Mouse (Mus musculus) frontal cortex, postnatal 36 days (tissue): Measurements from ENCODE around the gene Slc17a8.
"Not testable (repeated sequence)": the region's sequence is repeated elsewhere in the genome, so short reads cannot be mapped to it uniquely, and the experiment has no call there.

Experiments
- DNase-seq, 2 experiments: peaks; one replicate each; pipeline ENCODE4 v3.0.0; 2022; ENCODE audit warnings: low spot score in 2 of 2

Slc17a8 gene

DNA sequence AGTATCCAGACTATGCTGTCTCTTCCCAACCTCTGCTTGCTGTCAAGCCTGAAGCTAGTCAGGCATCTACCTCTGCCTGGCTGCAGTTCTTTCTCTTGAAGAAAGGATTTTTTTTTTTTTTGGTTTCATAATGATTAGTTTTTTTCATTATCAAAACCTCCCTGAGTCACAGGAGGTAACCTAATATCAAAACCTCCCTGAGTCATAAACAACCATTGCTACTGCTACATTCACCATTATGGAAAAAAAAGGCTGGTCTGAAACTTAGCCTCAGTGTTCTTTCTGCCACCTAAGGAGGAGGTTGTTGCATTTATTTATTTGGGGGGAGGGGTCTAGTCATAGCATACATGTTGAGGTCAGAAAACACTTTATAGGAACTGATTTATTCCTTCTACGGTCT, 31.2 kb downstream of the Slc17a8 start:
- DNase-seq = no peak

DNA sequence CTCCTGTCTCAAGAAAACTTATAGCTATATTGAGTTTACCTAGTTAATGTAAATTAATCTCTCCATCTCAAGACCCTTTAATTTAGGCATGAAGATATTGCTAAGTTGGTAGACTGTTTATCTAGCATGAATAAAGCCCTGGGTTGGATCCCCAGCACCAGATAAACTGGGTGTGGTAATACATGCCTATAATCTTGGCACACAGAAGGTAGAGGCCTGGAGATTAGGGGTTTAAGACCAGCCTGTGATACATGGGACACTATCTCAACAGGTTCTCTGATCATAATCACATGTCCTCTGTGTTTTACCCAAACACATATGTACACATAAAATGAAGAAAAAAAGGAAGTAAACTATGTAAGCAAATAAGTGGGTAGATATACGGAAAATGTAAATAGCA, 32.3 kb downstream of the Slc17a8 start:
- no peak for DNase-seq

DNA sequence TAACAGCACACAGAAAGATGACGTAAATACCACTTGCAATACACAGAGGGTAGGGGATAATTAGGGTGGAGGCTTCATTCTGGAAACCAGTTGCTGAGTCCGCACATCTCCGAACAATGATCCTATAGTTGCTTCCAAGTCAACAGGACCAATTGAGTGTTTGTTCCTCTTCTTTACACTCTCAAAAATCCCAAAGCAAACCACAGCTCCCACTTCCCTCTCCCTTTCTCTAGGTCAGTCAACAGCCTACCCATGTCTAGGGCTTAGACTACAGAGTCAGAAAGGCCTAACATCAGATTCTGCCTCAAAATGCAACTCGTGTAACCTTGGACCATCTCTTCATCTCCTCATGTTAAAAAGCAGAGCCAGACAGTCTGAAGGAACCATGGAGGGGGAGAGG, 36.3 kb downstream of the Slc17a8 start:
- DNase-seq = no peak

DNA sequence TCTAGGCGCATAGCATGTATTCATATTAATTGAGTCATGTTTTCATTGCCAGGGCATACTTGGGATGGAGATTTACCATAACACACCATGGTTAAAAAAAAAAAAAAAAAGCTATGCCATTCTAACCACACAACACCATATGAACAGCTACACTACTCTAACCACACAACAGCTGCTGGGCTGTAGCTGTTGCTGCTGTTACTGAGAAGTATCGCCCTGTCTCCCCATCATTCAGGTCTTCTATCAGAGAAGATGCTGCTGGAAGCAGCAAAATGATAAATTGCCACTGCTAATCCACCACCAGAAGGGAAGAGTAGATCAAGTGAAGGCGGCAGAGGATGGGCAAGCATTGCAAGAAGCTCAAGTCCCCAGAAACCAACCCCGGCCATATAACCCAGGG, 42.3 kb downstream of the Slc17a8 start:
- DNase-seq = no peak

DNA sequence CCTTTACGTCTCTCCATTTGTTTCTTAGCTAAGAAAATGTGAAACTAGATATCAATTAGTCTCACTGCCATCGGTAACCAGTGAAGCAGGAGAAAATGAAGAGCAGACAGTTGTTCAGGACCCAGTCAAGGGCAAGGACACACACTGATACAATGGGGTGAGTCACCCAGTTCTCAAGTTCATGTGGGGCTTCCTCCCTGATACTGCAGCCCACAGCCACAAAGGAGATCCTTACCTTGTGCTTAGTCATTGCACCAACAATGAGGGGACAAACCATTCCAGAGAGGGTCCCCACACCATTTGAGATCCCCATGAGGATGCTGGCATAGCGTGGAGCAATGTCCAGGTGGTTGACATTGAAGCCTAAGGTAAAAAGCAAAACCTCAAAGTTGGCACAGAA, 43.4 kb downstream of the Slc17a8 start:
- no peak for DNase-seq

DNA sequence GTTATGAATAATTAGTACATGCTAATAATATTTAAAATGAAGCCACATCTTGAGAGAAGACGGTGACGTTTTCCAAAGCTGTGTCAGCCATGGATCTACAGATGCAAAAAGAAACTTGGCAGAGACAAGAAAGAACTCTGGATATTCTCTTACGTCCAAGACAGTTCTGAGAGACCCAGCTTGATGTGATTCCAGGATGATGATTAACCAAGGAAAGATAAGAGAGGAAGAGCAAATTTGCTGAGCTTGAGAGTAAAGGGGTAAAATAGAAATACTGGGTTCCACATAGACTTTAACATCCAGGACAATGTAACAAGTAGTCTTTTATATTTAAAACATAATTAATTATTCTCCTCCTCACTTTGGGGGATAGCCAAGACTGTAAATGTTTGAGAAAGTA, 47.6 kb downstream of the Slc17a8 start:
- no peak for DNase-seq

DNA sequence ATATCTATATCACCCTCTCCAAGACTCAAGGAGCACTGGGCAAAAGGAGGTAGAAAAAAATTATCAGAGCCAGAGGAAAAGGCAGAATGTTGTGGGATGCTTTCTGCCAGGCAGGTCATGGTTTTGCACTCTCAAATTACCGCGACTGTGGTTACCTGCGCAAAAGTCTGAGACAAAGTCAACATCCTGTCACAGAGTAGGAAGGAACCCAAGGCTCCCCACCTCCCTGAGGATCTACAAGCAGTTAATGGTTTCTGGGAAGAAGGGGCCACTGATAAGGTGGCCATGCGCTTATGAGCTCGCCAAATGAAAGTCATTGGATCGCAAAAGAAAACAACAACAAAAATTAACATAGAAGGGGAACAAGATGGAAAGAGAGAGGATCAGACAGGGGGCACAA, 48.1 kb downstream of the Slc17a8 start:
- DNase-seq = no peak

DNA sequence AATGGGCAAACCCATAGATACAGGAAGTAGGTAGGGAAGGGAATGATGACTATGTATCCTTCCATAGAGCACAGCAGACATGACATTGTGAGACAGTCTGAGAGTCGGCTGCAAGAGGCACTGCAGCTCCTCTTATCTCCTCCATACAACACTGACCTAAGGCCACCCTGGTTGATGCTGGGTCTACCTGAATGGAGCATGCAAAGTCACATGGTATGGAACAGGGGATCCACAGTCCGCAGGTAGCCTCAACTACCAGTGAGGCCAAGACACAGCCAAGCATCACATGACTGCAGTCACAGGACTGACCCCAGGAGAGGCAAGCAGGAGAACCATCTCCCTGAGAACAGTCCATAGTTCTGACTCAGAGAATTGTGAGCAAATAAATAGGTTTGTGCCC, 53.7 kb downstream of the Slc17a8 start:
- no peak for DNase-seq

DNA sequence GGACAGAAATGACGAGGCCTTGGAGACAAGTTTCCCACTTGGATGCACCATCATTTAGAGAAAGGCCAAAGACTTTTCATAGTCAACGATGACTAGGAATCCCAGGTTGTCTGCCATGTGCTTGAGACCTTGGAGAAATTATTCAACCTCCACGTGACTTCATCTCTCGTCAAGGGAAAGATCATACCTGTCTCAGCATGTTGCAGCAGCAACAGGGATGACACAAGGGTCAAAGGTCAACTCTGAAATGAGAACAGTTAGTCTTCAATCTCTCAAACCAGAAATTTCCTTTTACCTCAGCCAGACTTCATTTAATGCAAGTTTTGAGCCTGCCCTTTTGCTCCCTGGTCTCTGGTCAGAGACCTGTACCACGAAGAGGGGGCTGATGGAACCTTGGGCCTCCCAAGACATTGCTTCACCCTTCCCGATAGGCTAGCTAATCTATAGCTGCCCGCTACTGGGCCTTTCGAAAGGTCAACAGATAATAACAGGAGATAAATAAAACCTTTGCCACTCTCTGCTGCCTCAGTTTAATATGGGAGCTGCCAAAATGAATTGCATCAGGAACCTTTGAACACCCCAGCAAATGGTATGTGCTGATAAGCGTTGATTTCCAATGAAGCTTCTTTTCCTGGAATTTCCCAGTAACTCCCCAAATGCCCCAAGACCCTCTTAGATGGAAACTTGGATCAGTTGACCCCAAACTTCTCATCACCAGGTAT, 55.6 kb downstream of the Slc17a8 start:
- no peak for DNase-seq

DNA sequence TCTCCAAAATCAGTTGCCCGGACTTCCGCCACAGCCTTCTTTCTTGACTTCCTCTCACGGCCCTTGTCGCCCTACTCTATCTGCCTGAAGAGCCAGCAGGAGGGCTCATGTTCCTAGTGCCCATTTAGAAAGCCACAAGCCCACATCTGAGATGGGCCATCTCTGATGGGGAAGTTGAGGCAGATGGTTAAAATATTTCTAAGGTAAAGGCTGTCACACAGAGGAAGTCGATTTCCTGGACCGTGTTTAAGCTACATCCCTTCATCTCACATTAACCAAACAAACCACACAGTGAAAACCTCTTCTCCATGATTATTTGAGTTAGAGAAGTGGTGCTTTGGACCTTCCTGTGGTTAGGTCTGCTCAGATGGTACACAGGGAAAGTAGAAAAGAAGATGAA, 58.9 kb downstream of the Slc17a8 start:
- no peak for DNase-seq

DNA sequence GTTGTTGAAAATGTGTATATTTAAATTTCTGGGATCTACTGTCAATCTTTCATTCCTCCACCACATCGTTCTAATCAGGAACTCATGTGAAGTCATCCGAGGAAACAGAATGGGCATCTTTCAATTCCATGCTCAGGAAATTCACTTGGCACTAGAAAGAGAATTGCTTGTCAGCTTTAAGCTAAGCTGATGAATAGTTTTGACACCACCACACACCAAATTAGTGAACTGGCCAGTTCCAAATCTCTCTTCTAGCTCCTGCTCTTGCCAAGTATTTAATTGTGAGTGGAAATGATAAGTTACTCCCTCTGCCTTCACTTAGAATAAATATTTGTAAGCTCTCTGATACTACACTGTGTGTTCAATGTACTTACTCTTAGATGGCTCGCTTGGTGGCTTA, 61.7 kb downstream of the Slc17a8 start:
- no peak for DNase-seq

DNA sequence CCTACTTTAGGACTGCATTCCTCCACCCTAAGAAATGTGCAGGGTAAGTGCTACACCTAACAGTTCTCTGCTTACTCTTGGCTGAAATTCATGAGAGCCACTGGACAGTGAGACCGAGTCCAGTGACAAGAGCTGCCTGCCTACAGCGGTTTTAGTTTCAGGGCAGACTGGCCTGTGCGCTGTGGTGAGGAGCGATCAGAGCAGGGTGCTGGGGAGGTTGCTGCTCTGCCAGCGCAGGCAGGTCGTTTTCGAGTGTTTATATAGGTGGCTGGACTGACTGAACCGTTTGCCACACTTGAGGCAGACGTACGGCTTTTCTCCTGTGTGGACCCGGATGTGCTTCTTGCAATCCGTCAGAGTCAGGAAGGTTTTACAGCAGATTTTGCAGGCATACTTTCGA, 66.2 kb downstream of the Slc17a8 start:
- not testable (repeated sequence) for DNase-seq

DNA sequence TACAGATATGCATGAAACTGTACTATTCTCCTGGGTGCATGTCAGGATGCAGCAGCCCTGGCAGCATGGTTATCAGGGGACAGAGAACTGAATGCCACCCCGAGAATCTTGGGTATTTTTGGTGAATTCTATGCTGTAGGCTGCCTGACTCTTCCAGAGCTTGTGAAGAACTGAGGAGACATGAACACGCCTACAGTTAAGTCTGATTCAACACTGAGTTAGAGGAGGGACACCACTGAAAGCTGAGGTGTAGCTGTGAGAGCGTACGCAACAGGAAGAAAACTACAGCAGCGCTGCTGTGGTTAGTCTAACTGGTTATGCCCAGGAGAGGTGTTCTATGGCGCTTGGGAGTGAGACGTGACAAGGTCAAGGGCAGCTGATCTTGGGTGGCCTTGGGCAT, 67.2 kb downstream of the Slc17a8 start:
- DNase-seq = peak; percentile 19

DNA sequence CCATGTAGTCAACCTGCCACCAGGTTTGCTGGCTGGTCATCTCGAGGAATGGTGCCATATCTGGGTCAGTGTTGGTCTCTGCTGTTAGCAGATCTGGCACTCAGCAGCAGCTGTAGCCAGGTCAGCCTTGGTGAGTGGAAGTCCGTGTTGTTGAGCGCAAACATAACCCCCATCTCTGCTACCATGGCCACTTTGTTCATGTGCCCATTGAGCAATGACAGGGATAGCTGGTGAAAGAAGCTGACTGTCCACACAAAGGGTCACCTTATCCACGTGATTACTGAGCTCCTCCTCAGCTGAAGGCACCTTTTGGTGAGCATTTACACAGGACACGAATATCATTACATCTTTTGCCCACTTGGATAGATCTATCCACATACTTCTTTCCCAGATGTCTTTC, 68.0 kb downstream of the Slc17a8 start:
- no peak for DNase-seq

DNA sequence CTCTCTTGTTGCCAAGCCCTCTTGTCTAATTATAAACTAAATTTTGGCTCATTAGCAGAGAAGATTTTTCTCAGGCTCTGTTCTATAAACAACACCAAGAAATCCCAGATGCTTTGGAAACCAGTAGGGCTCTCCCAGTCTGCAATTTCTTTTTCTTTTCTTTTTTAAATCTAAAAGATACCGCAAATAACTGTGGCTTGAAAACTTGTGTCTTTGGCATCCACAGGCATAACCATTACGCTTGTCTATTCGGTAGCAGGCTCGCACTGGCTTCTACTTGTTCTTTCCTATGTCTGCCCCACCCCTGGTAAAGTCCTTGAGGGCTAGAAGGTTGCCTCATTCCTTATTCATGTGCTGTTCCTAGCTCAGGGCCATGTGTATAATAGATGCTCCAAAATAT, 69.4 kb downstream of the Slc17a8 start:
- DNase-seq = peak in 1 of 2 experiments; percentile 20

DNA sequence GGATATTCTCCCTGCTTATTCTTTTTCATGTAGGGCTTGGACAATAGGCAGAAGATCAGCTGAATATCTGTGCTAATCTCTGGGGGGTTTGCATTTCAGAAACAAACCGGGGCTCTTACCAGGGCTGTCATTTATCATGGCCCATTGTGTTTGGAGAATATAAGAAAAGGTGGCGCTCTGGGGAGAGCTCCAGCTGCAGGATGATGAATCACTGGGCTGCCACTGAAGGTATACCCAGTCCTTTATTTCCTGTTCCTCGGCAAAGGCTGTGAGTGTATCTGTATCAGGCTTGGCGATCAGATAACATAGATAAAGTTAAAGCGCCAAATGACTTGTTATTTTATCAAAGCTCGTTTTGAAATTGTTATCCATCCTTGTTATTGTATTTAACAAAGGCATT, 73.0 kb downstream of the Slc17a8 start:
- DNase-seq = no peak

DNA sequence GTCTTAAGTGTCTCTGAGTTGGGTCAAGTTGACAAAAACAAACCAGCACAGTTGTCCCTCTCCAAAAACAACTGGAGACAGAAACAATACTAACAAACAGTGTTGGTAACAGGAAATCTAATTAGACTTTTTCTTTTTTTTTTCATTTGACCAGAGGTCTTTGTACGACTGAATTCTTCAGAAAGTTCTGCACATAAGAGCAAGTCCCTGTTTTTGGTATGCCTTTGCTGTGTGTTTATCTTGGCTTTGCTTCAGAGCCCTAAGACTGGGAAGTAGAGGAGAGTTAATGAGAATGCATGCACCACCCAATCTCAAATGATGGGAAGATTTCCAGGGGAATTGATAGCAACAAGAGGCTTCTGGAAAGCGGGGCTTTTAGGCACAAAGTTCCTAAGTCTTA, 74.1 kb downstream of the Slc17a8 start:
- no peak for DNase-seq

DNA sequence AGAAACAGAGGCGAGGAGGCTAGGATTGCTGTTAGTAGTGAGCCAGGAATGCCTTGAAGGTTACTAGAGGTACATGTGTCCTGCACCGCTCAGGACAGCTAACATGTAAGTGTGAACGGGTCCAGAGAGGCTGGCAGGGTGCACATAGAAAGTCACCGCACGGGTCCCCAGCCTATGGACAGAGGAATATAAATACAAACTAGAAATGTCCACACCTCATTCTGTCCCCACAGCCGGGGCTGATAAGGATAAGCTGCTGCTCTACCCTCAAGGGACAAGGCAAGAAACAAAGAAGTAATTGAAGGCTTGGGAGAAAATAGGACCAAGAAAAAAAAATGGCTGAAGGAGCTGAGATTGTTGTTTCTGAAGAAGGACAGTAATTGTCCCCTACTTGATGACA, 77.2 kb downstream of the Slc17a8 start:
- no peak for DNase-seq

DNA sequence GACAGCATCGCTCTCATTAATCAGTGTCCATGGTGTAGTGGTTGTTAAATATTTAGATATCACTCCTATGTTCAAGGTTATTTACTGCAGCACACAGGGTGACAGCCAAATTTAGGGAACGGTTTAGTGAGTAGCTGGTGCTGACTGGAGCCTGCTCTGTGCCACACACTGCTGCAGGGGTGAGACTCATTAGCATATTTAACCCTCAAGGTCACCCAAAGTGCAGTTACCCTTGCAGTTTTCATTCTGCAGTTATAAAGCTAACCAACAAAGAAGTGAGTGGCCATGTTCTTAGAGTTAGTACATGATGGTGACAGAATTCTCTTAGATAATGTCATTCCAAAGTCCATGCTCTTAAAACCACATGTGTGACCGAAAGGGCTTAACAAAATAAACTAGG, 78.7 kb downstream of the Slc17a8 start:
- DNase-seq = no peak

DNA sequence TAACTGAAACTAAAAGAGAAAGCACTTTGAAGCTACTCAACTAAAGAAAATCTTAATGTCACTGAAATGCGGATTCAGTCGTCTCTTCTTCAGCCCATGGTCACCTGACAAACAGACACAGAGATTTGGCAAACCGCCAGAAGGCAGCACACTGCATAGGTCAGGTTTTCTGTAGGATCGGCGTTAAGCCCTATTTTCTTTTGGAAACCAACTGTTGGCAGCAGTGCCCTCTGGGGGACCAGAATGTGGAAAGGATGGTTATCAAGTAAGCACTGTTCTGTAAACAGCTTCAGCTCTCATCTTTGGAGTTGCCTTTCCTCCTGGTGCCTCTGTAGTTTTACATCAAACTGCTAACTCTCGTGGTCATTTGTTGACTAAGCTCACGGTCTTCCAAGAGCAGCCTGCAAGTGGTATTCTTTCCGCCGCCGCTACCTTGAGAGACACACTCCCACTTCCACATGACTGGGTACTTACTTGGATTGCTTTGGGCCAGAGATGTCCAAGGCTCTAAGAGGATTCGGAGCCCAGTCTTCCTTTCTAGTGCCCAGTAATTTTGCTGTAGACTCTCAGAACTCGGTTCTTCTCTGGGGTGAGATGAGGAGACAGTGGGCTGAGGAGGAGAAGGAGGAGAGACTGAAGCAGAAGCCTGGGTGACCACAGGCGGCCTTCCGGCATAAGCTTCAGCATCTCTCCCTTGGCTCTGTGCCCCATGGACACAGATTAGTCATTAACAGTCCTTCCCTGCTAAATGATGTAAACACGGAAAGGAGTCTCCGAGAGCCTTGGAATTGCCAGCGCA, 87.9 kb downstream of the Slc17a8 start, which contains the start of gene Nr1h4:
Gene Nr1h4, minus strand, starts transcription at position 657 of the 799 bp plus-strand sequence.
- no peak for DNase-seq

DNA sequence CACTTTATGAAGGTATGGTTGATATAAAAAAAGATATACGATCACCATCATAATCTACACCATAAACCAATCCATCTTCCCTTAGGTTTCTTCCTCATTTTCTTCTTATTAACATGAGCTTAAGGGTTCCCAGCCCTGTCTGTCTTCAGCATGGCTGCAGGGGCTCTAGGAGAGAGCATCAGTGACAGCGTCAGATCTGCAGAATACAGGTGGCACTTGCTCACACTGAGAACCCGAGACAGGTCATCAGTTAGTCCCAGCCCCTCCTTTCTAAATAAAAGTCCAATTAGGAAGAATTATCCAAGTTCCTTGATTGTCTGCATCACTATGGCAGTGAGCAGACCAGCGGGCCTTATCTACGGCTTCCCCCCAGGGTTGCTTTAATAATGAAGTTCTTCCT, 88.6 kb downstream of the Slc17a8 start:
- DNase-seq = no peak

DNA sequence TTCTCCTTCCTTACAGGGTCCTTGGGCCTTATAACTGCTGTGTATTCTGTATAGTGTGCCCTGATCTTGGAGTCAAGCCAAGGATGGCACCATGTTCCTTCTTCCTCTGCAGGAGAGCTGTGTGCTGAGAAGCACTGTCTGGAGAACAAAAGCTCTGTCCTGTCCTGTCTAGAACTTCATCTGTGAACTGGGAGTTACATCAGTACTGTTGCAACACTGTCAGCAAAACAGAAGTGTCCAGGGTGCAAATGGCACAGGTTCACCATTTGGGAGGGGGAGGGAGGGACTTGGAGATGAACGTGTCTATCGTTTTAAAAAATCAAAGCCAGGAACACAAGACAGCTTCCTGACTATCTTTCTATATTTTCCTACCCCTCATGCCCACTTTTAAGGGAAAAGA, 89.1 kb downstream of the Slc17a8 start:
- DNase-seq = no peak

DNA sequence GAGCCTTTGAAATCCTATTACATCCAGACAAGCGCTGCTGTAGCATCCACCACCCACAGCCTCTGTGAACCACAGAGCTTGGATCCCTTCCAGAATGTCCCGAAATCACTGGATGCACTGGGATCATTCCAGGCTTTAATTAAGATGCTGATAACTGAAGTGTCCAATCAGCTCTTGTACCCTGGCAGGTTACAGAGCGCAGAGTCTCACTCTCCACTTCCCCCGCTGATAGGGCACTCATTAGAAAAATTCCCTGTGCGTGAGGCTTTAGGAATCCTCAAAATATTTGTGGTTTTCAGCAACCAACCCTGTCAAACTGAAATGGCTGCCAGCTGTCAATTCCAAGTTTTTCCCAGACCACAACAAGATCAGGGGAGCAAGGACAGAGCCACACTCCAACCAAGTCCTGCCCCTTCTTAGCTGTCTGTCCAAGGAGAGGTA, 89.8 kb downstream of the Slc17a8 start:
- DNase-seq = no peak
